Mouse (Mus musculus) liver, adult (tissue): Measurements from ENCODE around the gene Cyp4b1.

ENCODE experiments used
- GATA4 ChIP-seq: IDR thresholded peaks from 2 replicates; pipeline ENCODE4 v1.6.1; 2014; ENCODE audit warnings: mild to moderate bottlenecking, low read length; ENCODE audit not compliant: insufficient replicate concordance

The Cyp4b1 gene

GRCm38 (mm10) chr4:115575255-115575654, 72.3 kb downstream of the Cyp4b1 start:
- peak; percentile 64; the same call in 1 of the 2 replicates for TF ChIP-seq GATA4
